Mouse (Mus musculus): ENCODE results near the gene Hist1h2af. TPM values are rescaled to one million over a fixed set of nuclear protein-coding genes. Genes with fewer than 3 reads are reported as not detected.

The Hist1h2af gene
- polyA plus RNA-seq, 1 experiment = 98.1 TPM

GRCm38 (mm10) chr13:23506351-23506750 is 27.4 kb upstream of the Hist1h2af start:
- H3K79me3 ChIP-seq (ENCODE audit: low read depth) = no peaks in the 10 kb centered on the region
- no peaks in the 10 kb centered on the region for H3K79me2 ChIP-seq (ENCODE audit: control insufficient read depth, insufficient read depth)
- peak overlapping the region; percentile 7 for H3K4me3 ChIP-seq (ENCODE audit: insufficient read depth, poor library complexity, severe bottlenecking)
- H3K27me3 ChIP-seq (ENCODE audit: control insufficient read depth, insufficient read depth, insufficient read length) = no peaks in the 10 kb centered on the region
- no peaks in the 10 kb centered on the region for H3K36me3 ChIP-seq (ENCODE audit: control insufficient read depth, insufficient read depth)
- TF ChIP-seq CEBPB (IDR thresholded peaks at IDR 0.05; ENCODE audit: low read depth) (peak; percentile 7), MAX (IDR thresholded peaks at IDR 0.05) (no peak), USF1 (IDR thresholded peaks at IDR 0.05; ENCODE audit: low read depth) (no peak)
- H3ac ChIP-seq (ENCODE audit: control insufficient read depth, insufficient read length, low read depth) = no peak overlapping the region

GRCm38 (mm10) chr13:23506819-23507515 is 26.7 kb upstream of the Hist1h2af start:
- TF ChIP-seq CTCF (IDR thresholded peaks at IDR 0.05; ENCODE audit: control insufficient read depth, insufficient read depth, insufficient read length) = no peak
- TF ChIP-seq MYOD1 (IDR thresholded peaks at IDR 0.05; ENCODE audit: control insufficient read depth, insufficient read length, low read depth) = no peak
- TF ChIP-seq USF1 (IDR thresholded peaks at IDR 0.05; ENCODE audit: low read depth) = no peak
- no peak for TF ChIP-seq FOSL1 (IDR thresholded peaks at IDR 0.05; ENCODE audit: insufficient read depth, low read length, poor library complexity, severe bottlenecking)
- TF ChIP-seq MAX (IDR thresholded peaks at IDR 0.05) = no peak
- H3K36me3 ChIP-seq (ENCODE audit: control insufficient read depth, insufficient read depth) = no peaks in the 10 kb centered on the region
- H3K4me3 ChIP-seq (ENCODE audit: insufficient read depth, poor library complexity, severe bottlenecking) = no peak overlapping the region
- no peaks in the 10 kb centered on the region for H3K79me3 ChIP-seq (ENCODE audit: low read depth)
- H3ac ChIP-seq (ENCODE audit: control insufficient read depth, insufficient read length, low read depth) = no peak overlapping the region
- no peaks in the 10 kb centered on the region for H3K27me3 ChIP-seq (ENCODE audit: control insufficient read depth, insufficient read depth, insufficient read length)
- H3K79me2 ChIP-seq (ENCODE audit: control insufficient read depth, insufficient read depth) = no peaks in the 10 kb centered on the region

DNA sequence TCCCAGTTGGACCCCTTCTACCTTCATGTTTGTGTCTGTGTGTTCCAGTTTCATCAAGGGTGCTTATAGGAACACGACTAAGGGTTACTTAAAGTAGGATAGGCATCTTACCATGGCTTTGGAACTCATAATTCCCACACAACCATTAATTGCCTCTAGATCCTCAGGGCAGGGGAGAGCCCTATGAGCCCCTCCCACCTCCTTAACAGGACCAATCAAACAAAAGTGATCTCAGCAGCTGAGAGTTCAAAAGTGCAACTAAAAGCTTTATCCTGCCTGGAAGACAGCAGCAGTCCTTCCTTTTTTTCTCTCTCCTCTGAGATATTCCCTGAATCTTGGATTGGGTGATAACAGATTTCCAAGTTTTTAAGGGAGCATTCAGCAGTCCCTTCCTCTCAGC is 23.6 kb upstream of the Hist1h2af start:
- Histone ChIP-seq H3K79me3 (ENCODE audit: low read depth) (no peaks in the 10 kb centered on the region), H3K36me3 (ENCODE audit: control insufficient read depth, insufficient read depth) (no peaks in the 10 kb centered on the region), H3K27me3 (ENCODE audit: control insufficient read depth, insufficient read depth, insufficient read length) (no peaks in the 10 kb centered on the region), H3K4me3 (ENCODE audit: insufficient read depth, poor library complexity, severe bottlenecking) (no peak overlapping the region), H3K79me2 (ENCODE audit: control insufficient read depth, insufficient read depth) (no peaks in the 10 kb centered on the region), H3ac (ENCODE audit: control insufficient read depth, insufficient read length, low read depth) (no peak overlapping the region)
- TF ChIP-seq USF1 (IDR thresholded peaks at IDR 0.05; ENCODE audit: low read depth) (no peak), CTCF (IDR thresholded peaks at IDR 0.05; ENCODE audit: control insufficient read depth, insufficient read depth, insufficient read length) (no peak), FOSL1 (IDR thresholded peaks at IDR 0.05; ENCODE audit: insufficient read depth, low read length, poor library complexity, severe bottlenecking) (no peak), MAX (IDR thresholded peaks at IDR 0.05) (no peak), MYOD1 (IDR thresholded peaks at IDR 0.05; ENCODE audit: control insufficient read depth, insufficient read length, low read depth) (no peak), MYOG (IDR thresholded peaks at IDR 0.05; ENCODE audit: control insufficient read depth, extremely low read depth, insufficient read length) (no peak), CEBPB (IDR thresholded peaks at IDR 0.05; ENCODE audit: low read depth) (no peak)

- Histone ChIP-seq H3K36me3 (ENCODE audit: control insufficient read depth, insufficient read depth) (no peaks in the 10 kb centered on the region), H3K79me2 (ENCODE audit: control insufficient read depth, insufficient read depth) (no peaks in the 10 kb centered on the region), H3K27me3 (ENCODE audit: control insufficient read depth, insufficient read depth, insufficient read length) (no peaks in the 10 kb centered on the region), H3ac (ENCODE audit: control insufficient read depth, insufficient read length, low read depth) (no peak overlapping the region), H3K4me3 (ENCODE audit: insufficient read depth, poor library complexity, severe bottlenecking) (no peak overlapping the region), H3K79me3 (ENCODE audit: low read depth) (no peaks in the 10 kb centered on the region)
- TF ChIP-seq CTCF (IDR thresholded peaks at IDR 0.05; ENCODE audit: control insufficient read depth, insufficient read depth, insufficient read length) = no peak
- no peak for TF ChIP-seq MYOG (IDR thresholded peaks at IDR 0.05; ENCODE audit: control insufficient read depth, extremely low read depth, insufficient read length)
- TF ChIP-seq MAX (IDR thresholded peaks at IDR 0.05) = no peak
- TF ChIP-seq FOSL1 (IDR thresholded peaks at IDR 0.05; ENCODE audit: insufficient read depth, low read length, poor library complexity, severe bottlenecking) = no peak
- no peak for TF ChIP-seq USF1 (IDR thresholded peaks at IDR 0.05; ENCODE audit: low read depth)
- TF ChIP-seq MYOD1 (IDR thresholded peaks at IDR 0.05; ENCODE audit: control insufficient read depth, insufficient read length, low read depth) = no peak
- TF ChIP-seq CEBPB (IDR thresholded peaks at IDR 0.05; ENCODE audit: low read depth) = no peak
These were observed 20.2 kb upstream of the Hist1h2af start for GRCm38 (mm10) chr13:23513517-23513916.

- H3K79me3 ChIP-seq (ENCODE audit: low read depth) = no peaks in the 10 kb centered on the region
- no peak overlapping the region for H3ac ChIP-seq (ENCODE audit: control insufficient read depth, insufficient read length, low read depth)
- TF ChIP-seq FOSL1 (IDR thresholded peaks at IDR 0.05; ENCODE audit: insufficient read depth, low read length, poor library complexity, severe bottlenecking) (no peak), MYOD1 (IDR thresholded peaks at IDR 0.05; ENCODE audit: control insufficient read depth, insufficient read length, low read depth) (no peak), USF1 (IDR thresholded peaks at IDR 0.05; ENCODE audit: low read depth) (no peak), MAX (IDR thresholded peaks at IDR 0.05) (no peak)
- H3K27me3 ChIP-seq (ENCODE audit: control insufficient read depth, insufficient read depth, insufficient read length) = no peaks in the 10 kb centered on the region
- H3K79me2 ChIP-seq (ENCODE audit: control insufficient read depth, insufficient read depth) = no peaks in the 10 kb centered on the region
- H3K36me3 ChIP-seq (ENCODE audit: control insufficient read depth, insufficient read depth) = no peaks in the 10 kb centered on the region
- no peak overlapping the region for H3K4me3 ChIP-seq (ENCODE audit: insufficient read depth, poor library complexity, severe bottlenecking)
These were observed 18.4 kb upstream of the Hist1h2af start for GRCm38 (mm10) chr13:23515281-23515680.

- Histone ChIP-seq H3K36me3 (ENCODE audit: control insufficient read depth, insufficient read depth) (no peaks in the 10 kb centered on the region), H3ac (ENCODE audit: control insufficient read depth, insufficient read length, low read depth) (no peak overlapping the region), H3K4me3 (ENCODE audit: insufficient read depth, poor library complexity, severe bottlenecking) (no peak overlapping the region), H3K79me3 (ENCODE audit: low read depth) (no peaks in the 10 kb centered on the region), H3K79me2 (ENCODE audit: control insufficient read depth, insufficient read depth) (no peaks in the 10 kb centered on the region), H3K27me3 (ENCODE audit: control insufficient read depth, insufficient read depth, insufficient read length) (no peaks in the 10 kb centered on the region)
- TF ChIP-seq CTCF (IDR thresholded peaks at IDR 0.05; ENCODE audit: control insufficient read depth, insufficient read depth, insufficient read length) = no peak
- TF ChIP-seq MYOG (IDR thresholded peaks at IDR 0.05; ENCODE audit: control insufficient read depth, extremely low read depth, insufficient read length) = no peak
- TF ChIP-seq CEBPB (IDR thresholded peaks at IDR 0.05; ENCODE audit: low read depth) = no peak
- TF ChIP-seq MYOD1 (IDR thresholded peaks at IDR 0.05; ENCODE audit: control insufficient read depth, insufficient read length, low read depth) = no peak
- no peak for TF ChIP-seq MAX (IDR thresholded peaks at IDR 0.05)
- no peak for TF ChIP-seq FOSL1 (IDR thresholded peaks at IDR 0.05; ENCODE audit: insufficient read depth, low read length, poor library complexity, severe bottlenecking)
- no peak for TF ChIP-seq USF1 (IDR thresholded peaks at IDR 0.05; ENCODE audit: low read depth)
These were observed 17.7 kb upstream of the Hist1h2af start for GRCm38 (mm10) chr13:23515826-23516620.

Data from C2C12 (cell line).